Mouse (Mus musculus) MEL (cell line): ENCODE data around the gene Atad1.

Source experiments
- CHD2 ChIP-seq: IDR thresholded peaks from 2 replicates; pipeline ENCODE4 v1.6.1; 2011; ENCODE audit warnings: low read length, improper control_type of control experiment
- CTCF ChIP-seq, 3 experiments: IDR thresholded peaks in 2 of 3; conservative IDR thresholded peaks in 1 of 3; 2 replicates each; pipeline ENCODE4 v1.5.1; 2011 to 2012; ENCODE audit warnings: low read length in 3 of 3, low read depth in 2 of 3, mild to moderate bottlenecking in 2 of 3, improper control_type of control experiment in 1 of 3, inconsistent platforms in 1 of 3, mixed read lengths in 1 of 3, moderate library complexity in 1 of 3; ENCODE audit not compliant: control insufficient read depth in 1 of 3, insufficient read depth in 1 of 3, poor library complexity in 1 of 3, severe bottlenecking in 1 of 3
- EP300 ChIP-seq, 2 experiments: IDR thresholded peaks; 2 replicates each; pipeline ENCODE4 v1.6.1; 2011; ENCODE audit warnings: improper control_type of control experiment in 2 of 2, low read length in 2 of 2, low read depth in 1 of 2, mild to moderate bottlenecking in 1 of 2
- GATA1 ChIP-seq: IDR thresholded peaks from 2 replicates; pipeline ENCODE4 v1.6.1; 2011; ENCODE audit warnings: low read depth, low read length, improper control_type of control experiment
- POLR2A ChIP-seq, 2 experiments: IDR thresholded peaks; 2 replicates each; pipeline ENCODE4 v1.6.1; 2011 to 2012; ENCODE audit warnings: low read length in 2 of 2, mild to moderate bottlenecking in 2 of 2, control low read depth in 1 of 2, improper control_type of control experiment in 1 of 2, low read depth in 1 of 2, moderate library complexity in 1 of 2; ENCODE audit not compliant: control insufficient read depth in 1 of 2, insufficient read depth in 1 of 2, poor library complexity in 1 of 2
- TAL1 ChIP-seq: IDR thresholded peaks from 2 replicates; pipeline ENCODE4 v1.6.1; 2012; ENCODE audit warnings: mild to moderate bottlenecking, inconsistent platforms, low read length, moderate library complexity, mixed read lengths
- TBP ChIP-seq: IDR thresholded peaks from 2 replicates; pipeline ENCODE4 v1.8.0; 2011; ENCODE audit warnings: low read depth, low read length, improper control_type of control experiment

GRCm38 (mm10) chr19:32759357-32760024, 19.9 kb upstream of the Atad1 start:
- no peak for TF ChIP-seq CHD2
- no peak for TF ChIP-seq POLR2A (IDR thresholded peaks at IDR 0.05; ENCODE audit: control insufficient read depth in 1 of 2, insufficient read depth in 1 of 2, low read depth in 1 of 2, low read length in 2 of 2, poor library complexity in 1 of 2)
- TF ChIP-seq EP300 (IDR thresholded peaks at IDR 0.05; ENCODE audit: low read depth in 1 of 2, low read length in 2 of 2) = no peak
- TF ChIP-seq CTCF (IDR thresholded peaks at IDR 0.05 in 2 of 3, conservative IDR thresholded peaks at IDR 0.05 in 1 of 3; ENCODE audit: control insufficient read depth in 1 of 3, insufficient read depth in 1 of 3, low read depth in 2 of 3, low read length in 3 of 3, poor library complexity in 1 of 3, severe bottlenecking in 1 of 3) = no peak
- no peak for TF ChIP-seq GATA1
- TF ChIP-seq TBP = no peak
- no peak for TF ChIP-seq TAL1
